Mouse (Mus musculus): ENCODE results near the gene Gm45208.
"Not testable (repeated sequence)": the region's sequence is repeated elsewhere in the genome, so short reads cannot be mapped to it uniquely, and the experiment has no call there.

GRCm38 (mm10) chrX:7713764-7714134 lies 8.3 kb upstream of the Gm45208 start:
- not testable (repeated sequence) for TF ChIP-seq GATA1 (IDR thresholded peaks at IDR 0.05; ENCODE audit: borderline replicate concordance, low read length); FLI1 (IDR thresholded peaks at IDR 0.05; ENCODE audit: low read length)
